Mouse (Mus musculus): ENCODE measurements around the gene Cpxm2. TPM values are rescaled to one million over a fixed set of nuclear protein-coding genes. Genes with fewer than 3 reads are reported as not detected.

Cpxm2 gene
- total RNA-seq, 2 experiments from 2014 or later, result 1.1 to 2.5 TPM

- H3K27ac ChIP-seq, result no peak overlapping the region
- H3K4me3 ChIP-seq, result no peak overlapping the region
- DNase-seq (ENCODE audit: low spot score in 2 of 2), result no peak
- no peak for TF ChIP-seq CTCF (conservative IDR thresholded peaks at IDR 0.05)
These were observed 94.4 kb downstream of the Cpxm2 start for GRCm38 (mm10) chr7:132060116-132060515.

- H3K27ac ChIP-seq, result no peak overlapping the region
- no peak overlapping the region for H3K4me3 ChIP-seq
- DNase-seq (ENCODE audit: low spot score in 2 of 2), result no peak
- TF ChIP-seq CTCF (conservative IDR thresholded peaks at IDR 0.05), result no peak
These were observed 98.0 kb downstream of the Cpxm2 start for GRCm38 (mm10) chr7:132056565-132056964.

DNA sequence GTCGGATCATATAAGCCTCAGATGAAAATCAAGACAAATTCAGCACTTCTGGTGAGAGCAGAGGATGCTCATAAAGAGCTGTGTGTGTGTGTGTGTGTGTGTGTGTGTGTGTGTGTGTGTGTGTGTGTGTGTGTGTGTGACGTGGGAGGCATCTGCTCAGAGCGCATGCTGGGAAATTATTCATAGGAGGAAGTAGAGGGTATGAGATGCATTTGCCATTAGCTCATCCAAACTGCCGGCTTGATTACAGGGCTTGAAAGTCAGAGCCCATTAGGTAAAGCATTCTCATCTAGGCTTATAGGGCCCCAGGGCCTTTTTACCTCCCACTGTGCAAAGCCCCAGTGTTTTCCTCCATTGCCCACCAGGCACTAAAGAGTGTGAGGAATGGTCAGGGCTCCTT lies 107.9 kb downstream of the Cpxm2 start:
- no peak overlapping the region for H3K4me3 ChIP-seq
- H3K27ac ChIP-seq, result no peak overlapping the region
- TF ChIP-seq CTCF (conservative IDR thresholded peaks at IDR 0.05), result no peak
- no peak for DNase-seq (ENCODE audit: low spot score in 2 of 2)

- 0 out of 2 replicates have a peak, but pooled peaks have one; percentile 10 for TF ChIP-seq CTCF (conservative IDR thresholded peaks at IDR 0.05)
- H3K27ac ChIP-seq, result peak overlapping the region; percentile 54; the same call in 1 of the 2 replicates
- H3K4me3 ChIP-seq, result no peak overlapping the region
- no peak for DNase-seq (ENCODE audit: low spot score in 2 of 2)
These were observed 122.5 kb downstream of the Cpxm2 start for GRCm38 (mm10) chr7:132031940-132032531.

GRCm38 (mm10) chr7:132026671-132027070 lies 127.9 kb downstream of the Cpxm2 start:
- peak in 1 of 2 experiments; percentile 25 for DNase-seq (ENCODE audit: low spot score in 2 of 2)
- Histone ChIP-seq H3K4me3 (no peak overlapping the region), H3K27ac (no peak overlapping the region)
- no peak for TF ChIP-seq CTCF (conservative IDR thresholded peaks at IDR 0.05)

- no peak for TF ChIP-seq CTCF (conservative IDR thresholded peaks at IDR 0.05)
- DNase-seq (ENCODE audit: low spot score in 2 of 2), result no peak
- Histone ChIP-seq H3K4me3 (no peak overlapping the region), H3K27ac (no peak overlapping the region)
These were observed 128.9 kb downstream of the Cpxm2 start for GRCm38 (mm10) chr7:132025591-132025990.

DNA sequence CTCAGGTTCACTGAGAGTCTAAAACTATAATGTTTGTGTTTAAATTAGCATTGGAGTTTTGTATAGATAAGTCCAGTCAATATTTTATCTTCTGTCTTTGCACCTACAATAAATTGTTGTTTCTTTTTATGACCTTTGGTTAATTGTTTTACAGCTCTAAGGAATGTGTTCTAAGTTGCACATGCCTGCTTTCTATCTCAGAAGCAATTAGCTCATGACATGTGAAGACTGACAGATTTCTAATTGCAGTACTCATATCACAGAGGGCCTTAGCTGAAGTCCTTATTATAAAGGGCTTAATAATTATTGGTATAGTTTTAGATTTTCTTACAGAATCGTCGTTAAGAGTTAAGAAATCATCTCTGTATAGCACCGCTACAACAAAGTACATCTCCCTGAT lies 138.6 kb downstream of the Cpxm2 start:
- no peak overlapping the region for H3K4me3 ChIP-seq
- no peak for DNase-seq (ENCODE audit: low spot score in 2 of 2)
- no peak overlapping the region for H3K27ac ChIP-seq
- no peak for TF ChIP-seq CTCF (conservative IDR thresholded peaks at IDR 0.05)

GRCm38 (mm10) chr7:132015193-132015592 lies 139.3 kb downstream of the Cpxm2 start:
- DNase-seq (ENCODE audit: low spot score in 2 of 2), result no peak
- Histone ChIP-seq H3K4me3 (no peak overlapping the region), H3K27ac (no peak overlapping the region)
- no peak for TF ChIP-seq CTCF (conservative IDR thresholded peaks at IDR 0.05)

DNA sequence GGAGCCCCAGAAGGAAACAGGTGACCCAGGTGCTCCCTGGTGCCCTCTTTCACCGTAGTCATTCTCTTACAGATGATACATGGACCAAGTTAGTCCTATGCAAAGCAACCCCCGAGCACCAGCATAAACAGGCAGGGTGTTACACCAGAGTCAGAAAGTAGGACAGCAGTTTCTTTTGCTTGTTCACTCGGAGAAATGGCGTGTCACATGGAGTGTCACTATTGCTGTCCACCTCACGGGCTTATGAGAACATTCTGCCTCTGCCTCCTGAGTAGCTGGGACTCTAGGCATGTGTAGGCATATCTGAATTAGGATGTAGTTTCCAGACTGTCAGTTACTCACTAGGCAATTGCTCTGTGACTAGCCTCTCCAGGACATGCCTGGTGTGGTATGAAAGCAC lies 140.6 kb downstream of the Cpxm2 start:
- DNase-seq (ENCODE audit: low spot score in 2 of 2), result no peak
- no peak overlapping the region for H3K4me3 ChIP-seq
- no peak for TF ChIP-seq CTCF (conservative IDR thresholded peaks at IDR 0.05)
- H3K27ac ChIP-seq, result peak overlapping the region; percentile 72; the same call in 1 of the 2 replicates

GRCm38 (mm10) chr7:132012969-132013679 lies 141.4 kb downstream of the Cpxm2 start:
- H3K4me3 ChIP-seq, result no peak overlapping the region
- TF ChIP-seq CTCF (conservative IDR thresholded peaks at IDR 0.05), result no peak
- peak overlapping the region; percentile 72 for H3K27ac ChIP-seq
- peak; percentile 23 to 59 for DNase-seq (ENCODE audit: low spot score in 2 of 2)

DNA sequence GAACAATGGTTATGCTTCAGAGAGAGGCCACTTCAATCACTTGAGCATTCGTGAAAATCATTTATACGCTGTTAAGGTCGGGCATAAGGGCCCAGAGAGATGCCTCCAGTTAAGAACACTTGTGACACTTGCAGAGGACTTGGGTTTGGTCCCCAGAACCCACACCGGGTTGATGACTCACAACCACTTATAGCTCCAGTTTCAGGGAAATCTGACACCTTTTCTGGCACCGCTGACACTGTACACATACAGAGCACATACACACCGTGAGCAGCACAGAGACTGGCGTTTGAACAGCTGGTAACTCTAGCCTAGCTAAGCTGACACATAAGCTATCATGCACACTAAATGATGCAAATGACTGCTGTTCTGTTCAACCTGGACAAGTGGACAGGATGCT lies 145.5 kb downstream of the Cpxm2 start:
- H3K27ac ChIP-seq, result no peak overlapping the region
- no peak overlapping the region for H3K4me3 ChIP-seq
- TF ChIP-seq CTCF (conservative IDR thresholded peaks at IDR 0.05), result no peak
- no peak for DNase-seq (ENCODE audit: low spot score in 2 of 2)

- H3K4me3 ChIP-seq, result no peak overlapping the region
- peak; percentile 31 to 58 for DNase-seq (ENCODE audit: low spot score in 2 of 2)
- no peak for TF ChIP-seq CTCF (conservative IDR thresholded peaks at IDR 0.05)
- H3K27ac ChIP-seq, result peak overlapping the region; percentile 74
These were observed 148.4 kb downstream of the Cpxm2 start for GRCm38 (mm10) chr7:132005996-132006696.

DNA sequence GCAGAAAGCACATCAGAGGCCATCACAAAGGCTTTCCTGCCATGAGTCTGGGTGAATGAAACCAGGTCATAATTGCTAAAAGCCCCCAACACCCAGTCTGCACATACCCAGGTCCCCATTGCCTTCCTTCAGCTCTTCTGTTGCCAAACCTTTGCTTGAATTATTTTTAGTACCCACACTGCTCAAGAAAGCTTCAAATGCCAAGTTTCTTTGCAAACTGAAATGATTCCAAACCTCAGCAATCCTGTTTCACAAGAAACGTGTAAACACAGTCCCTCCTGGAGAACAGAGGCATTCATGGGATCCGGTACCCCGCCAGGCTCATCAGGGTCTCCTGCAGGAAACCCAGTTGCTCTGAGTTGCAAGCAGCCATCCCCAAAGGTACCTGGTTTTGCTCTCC lies 161.7 kb downstream of the Cpxm2 start:
- no peak overlapping the region for H3K27ac ChIP-seq
- H3K4me3 ChIP-seq, result no peak overlapping the region
- no peak for TF ChIP-seq CTCF (conservative IDR thresholded peaks at IDR 0.05)
- no peak for DNase-seq (ENCODE audit: low spot score in 2 of 2)

All from layer of hippocampus, adult 2 months (tissue).